Mouse (Mus musculus) MEL (cell line): Measurements from ENCODE around the gene Igf2r.

ENCODE experiments used
- CHD2 ChIP-seq: IDR thresholded peaks from 2 replicates; pipeline ENCODE4 v1.6.1; 2011; ENCODE audit warnings: low read length, improper control_type of control experiment
- CTCF ChIP-seq, 3 experiments: IDR thresholded peaks in 2 of 3; conservative IDR thresholded peaks in 1 of 3; 2 replicates each; pipeline ENCODE4 v1.5.1; 2011 to 2012; ENCODE audit warnings: low read length in 3 of 3, low read depth in 2 of 3, mild to moderate bottlenecking in 2 of 3, improper control_type of control experiment in 1 of 3, inconsistent platforms in 1 of 3, mixed read lengths in 1 of 3, moderate library complexity in 1 of 3; ENCODE audit not compliant: control insufficient read depth in 1 of 3, insufficient read depth in 1 of 3, poor library complexity in 1 of 3, severe bottlenecking in 1 of 3
- EP300 ChIP-seq, 2 experiments: IDR thresholded peaks; 2 replicates each; pipeline ENCODE4 v1.6.1; 2011; ENCODE audit warnings: improper control_type of control experiment in 2 of 2, low read length in 2 of 2, low read depth in 1 of 2, mild to moderate bottlenecking in 1 of 2
- JUND ChIP-seq: IDR thresholded peaks from 2 replicates; pipeline ENCODE4 v1.6.1; 2011; ENCODE audit warnings: low read depth, mild to moderate bottlenecking, improper control_type of control experiment, low read length
- MAFK ChIP-seq: IDR thresholded peaks from 2 replicates; pipeline ENCODE4 v1.6.1; 2011; ENCODE audit warnings: low read depth, mild to moderate bottlenecking, low read length, improper control_type of control experiment, borderline replicate concordance
- NELFE ChIP-seq: IDR thresholded peaks from 2 replicates; pipeline ENCODE4 v1.6.1; 2011; ENCODE audit warnings: low read depth, low read length, improper control_type of control experiment
- TCF12 ChIP-seq: IDR thresholded peaks from 2 replicates; pipeline ENCODE4 v1.6.1; 2014; ENCODE audit warnings: low read depth, mild to moderate bottlenecking, inconsistent platforms, low read length, improper control_type of control experiment, moderate library complexity
- USF1 ChIP-seq: IDR thresholded peaks from 2 replicates; pipeline ENCODE4 v1.6.1; 2014; ENCODE audit warnings: low read depth, mild to moderate bottlenecking, inconsistent platforms, low read length, improper control_type of control experiment, moderate library complexity
- ZKSCAN1 ChIP-seq: IDR thresholded peaks from 2 replicates; pipeline ENCODE4 v1.6.1; 2012; ENCODE audit warnings: low read depth, mild to moderate bottlenecking, inconsistent platforms, low read length, improper control_type of control experiment, moderate library complexity

DNA sequence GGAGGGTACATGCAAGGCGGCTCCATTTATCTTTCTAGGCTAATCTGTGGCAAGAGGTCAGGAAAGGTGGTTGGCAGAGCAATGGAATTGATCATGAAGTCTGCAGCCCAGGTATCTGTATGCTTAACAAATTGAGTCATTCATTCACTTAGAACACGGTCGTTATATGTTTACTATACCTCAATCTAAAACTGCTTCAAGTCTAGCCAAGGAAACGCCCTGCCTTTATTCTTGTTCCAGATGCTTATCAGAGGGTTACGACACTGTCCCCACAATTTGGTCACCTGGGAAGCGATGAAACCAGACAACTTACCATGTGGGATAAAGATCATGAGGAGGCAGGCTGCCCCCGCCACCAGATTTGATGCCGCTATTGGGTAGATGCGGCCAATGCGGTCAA, 110.2 kb downstream of the Igf2r start:
- TF ChIP-seq USF1 (no peak), JUND (no peak), TCF12 (no peak), CHD2 (no peak), CTCF (IDR thresholded peaks at IDR 0.05 in 2 of 3, conservative IDR thresholded peaks at IDR 0.05 in 1 of 3; ENCODE audit: control insufficient read depth in 1 of 3, insufficient read depth in 1 of 3, low read depth in 2 of 3, low read length in 3 of 3, poor library complexity in 1 of 3, severe bottlenecking in 1 of 3) (no peak), ZKSCAN1 (no peak), NELFE (no peak), MAFK (no peak), EP300 (IDR thresholded peaks at IDR 0.05; ENCODE audit: low read depth in 1 of 2, low read length in 2 of 2) (no peak)
